ENCODE assay signal across 8 mouse cellular contexts in genomic region chr2:93956908-93957784, GRCm38 (mm10). TPM values are rescaled to one million over a fixed set of nuclear protein-coding genes. Genes with fewer than 3 reads are reported as not detected.
DNase-seq lines count a peak whose midpoint lies in the region; ATAC-seq and TF ChIP-seq lines count a peak whose summit lies in the region.

Gene Gm13889 (minus strand): TSS chr2:93957201.

- WGBS in hindbrain, embryonic 13.5 days: 3% methylated on average over 55 of the region's 62 CpGs
- 11% methylated on average over 39 of the region's 62 CpGs for WGBS in lung, postnatal 0 days

- peak within 1 kb of the TSS; percentile 98 for H3K4me2 ChIP-seq in hindbrain, embryonic 13.5 days
- peak within 1 kb of the TSS; percentile 60 for H3K4me2 ChIP-seq in lung, postnatal 0 days (replicated peaks; ENCODE audit: low read depth, low read length)

- H3K27me3 ChIP-seq in hindbrain, embryonic 13.5 days: peaks cover 59% of the 10 kb centered on the region
- H3K27me3 ChIP-seq in lung, postnatal 0 days (replicated peaks; ENCODE audit: insufficient read depth, low read length): no peaks in the 10 kb centered on the region

- peak; percentile 67 for DNase-seq in ZHBTc4 (ENCODE audit: low read depth, low spot score)
- DNase-seq in cerebellum, postnatal 14 days: peak; percentile 74
- DNase-seq in frontal cortex, postnatal 36 days (ENCODE audit: low spot score in 2 of 2): peak; percentile 82 to 85
- peak; percentile 75 to 84 for DNase-seq in layer of hippocampus, postnatal 25 days (ENCODE audit: extremely low spot score in 1 of 2, low spot score in 1 of 2)
- DNase-seq in lung, postnatal 0 days (ENCODE audit: low spot score): peak; percentile 90
- peak; percentile 81 to 82 for DNase-seq in right cerebral cortex, adult 2 months (ENCODE audit: low spot score in 2 of 2)

- peak within 1 kb of the TSS; percentile 67 for H3K4me3 ChIP-seq in hindbrain, embryonic 13.5 days
- peak within 1 kb of the TSS; percentile 74 for H3K4me3 ChIP-seq in lung, postnatal 0 days (ENCODE audit: low read depth, low read length)

- H3K36me3 ChIP-seq in hindbrain, embryonic 13.5 days: no peaks in the 10 kb centered on the region
- no peaks in the 10 kb centered on the region for H3K36me3 ChIP-seq in lung, postnatal 0 days (ENCODE audit: insufficient read depth, low read length)

- H3K9ac ChIP-seq in hindbrain, embryonic 13.5 days: peak within 1 kb of the TSS; percentile 85
- peak within 1 kb of the TSS; percentile 69 for H3K9ac ChIP-seq in lung, postnatal 0 days (replicated peaks; ENCODE audit: low read depth)

- peaks cover 40% of the 10 kb centered on the region for H3K4me1 ChIP-seq in hindbrain, embryonic 13.5 days (replicated peaks)
- peaks cover 7% of the 10 kb centered on the region; the same call in 1 of the 2 replicates for H3K4me1 ChIP-seq in lung, postnatal 0 days (ENCODE audit: insufficient read depth, low read depth, low read length)

- no peaks in the 10 kb centered on the region for H3K9me3 ChIP-seq in hindbrain, embryonic 13.5 days
- H3K9me3 ChIP-seq in lung, postnatal 0 days (ENCODE audit: low read length): no peaks in the 10 kb centered on the region

- ATAC-seq in hindbrain, embryonic 13.5 days (ENCODE audit: low FRiP score): peak; percentile 64
- peak; percentile 88 for ATAC-seq in lung, postnatal 0 days
- no peak for ATAC-seq in erythroid progenitor cell, adult 5-6 weeks (replicated peaks; ENCODE audit: low FRiP score, poor library complexity, severe bottlenecking)

- no peak for TF ChIP-seq EP300 in lung, postnatal 0 days (IDR thresholded peaks at IDR 0.05)

- peak within 1 kb of the TSS; percentile 76 for H3K27ac ChIP-seq in hindbrain, embryonic 13.5 days
- H3K27ac ChIP-seq in lung, postnatal 0 days (ENCODE audit: low read length): peak within 1 kb of the TSS; percentile 91

- TF ChIP-seq CTCF in lung, postnatal 0 days (IDR thresholded peaks at IDR 0.05): peak; percentile 25; the same call in 1 of the 2 replicates

RNA-seq across cellular contexts. Expression of gene Gm13889, which starts in this region (rescaled TPM):
- polyA plus RNA-seq in hindbrain, embryonic 13.5 days (2015; fragmentation: Nextera tagmentation; extraction: Ambion mirVana): 5.3 and 6.4 TPM in 2 replicates
- total RNA-seq in layer of hippocampus, postnatal 25 days (2021): 10 to 100 TPM; 52.7 to 63.8 TPM
- 62.6 and 64.6 TPM in 2 replicates for polyA plus RNA-seq in lung, postnatal 0 days (2015; fragmentation: Nextera tagmentation; extraction: Ambion mirVana)
- not detected in 2 replicates for total RNA-seq in erythroid progenitor cell, adult 5-6 weeks (2015; ENCODE audit: low replicate concordance)
- not detected in 2 replicates for total RNA-seq in erythroid progenitor cell, adult 5-6 weeks (2017; ENCODE audit: low replicate concordance)

Comparison
In these comparisons a context has a peak if more than half of its experiments do, and no peak if none do; other contexts are left out.
1. RNA of gene Gm13889 (total RNA-seq): 52.7 to 63.8 TPM in layer of hippocampus, postnatal 25 days; not detected in erythroid progenitor cell, adult 5-6 weeks; every median in the first group is over 10 times any median in the second.
2. Peak in every context shown above with its lines, with median percentiles within 50 percentile points of each other: DNase-seq.